Mouse (Mus musculus) G1E (cell line): ENCODE measurements around the gene Olfr130.

Experiments
- CTCF ChIP-seq: IDR thresholded peaks from 2 replicates; pipeline ENCODE4 v1.5.1; 2012; ENCODE audit warnings: low read depth, low read length, inconsistent platforms, mixed read lengths
- GATA1 ChIP-seq: IDR thresholded peaks from 2 replicates; pipeline ENCODE4 v1.6.1; 2012; ENCODE audit warnings: borderline replicate concordance, low read length, inconsistent platforms, mixed read lengths
- GATA2 ChIP-seq: IDR thresholded peaks from 2 replicates; pipeline ENCODE4 v1.6.1; 2012; ENCODE audit warnings: low read depth, low read length, inconsistent platforms, borderline replicate concordance
- POLR2AphosphoS5 ChIP-seq: IDR thresholded peaks from 2 replicates; pipeline ENCODE4 v1.6.1; 2012; ENCODE audit warnings: low read depth, low read length, inconsistent platforms; ENCODE audit not compliant: insufficient replicate concordance
- TAL1 ChIP-seq: conservative IDR thresholded peaks from 2 replicates; pipeline ENCODE4 v1.6.1; 2012; ENCODE audit warnings: low read depth, low read length, inconsistent platforms, mixed read lengths

DNA sequence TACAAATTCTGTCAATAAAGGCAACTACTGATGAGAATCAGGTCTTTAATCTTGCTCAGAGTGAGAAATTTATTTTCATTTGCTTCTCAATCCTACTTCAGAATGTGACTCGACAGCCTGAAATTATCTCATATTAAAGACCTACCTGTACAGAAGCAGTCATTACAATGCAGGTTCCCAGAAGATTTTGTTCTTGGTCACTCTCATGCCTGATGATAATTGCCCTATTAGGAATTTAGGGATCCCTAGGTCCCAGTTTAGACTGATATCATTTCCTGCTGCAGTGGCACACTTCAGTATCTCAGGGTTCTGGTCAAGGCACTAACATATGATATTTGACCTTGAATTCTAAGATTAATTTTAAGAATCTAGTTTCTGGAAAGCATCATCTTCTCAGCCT is at the start of gene Olfr130:
- TF ChIP-seq GATA2 (no peak), TAL1 (no peak), CTCF (no peak), GATA1 (no peak), POLR2AphosphoS5 (no peak)
